Mouse (Mus musculus) kidney, embryonic 14.5 days (tissue): ENCODE data around the gene Havcr2. TPM values are rescaled to one million over a fixed set of nuclear protein-coding genes. Genes with fewer than 3 reads are reported as not detected.
A peak's percentile ranks its signal among the peaks of the same experiment; 100 is the strongest.
"Not testable (repeated sequence)": the region's sequence is repeated elsewhere in the genome, so short reads cannot be mapped to it uniquely, and the experiment has no call there.

ENCODE experiments used
- ATAC-seq: fragments of 200-750 bp; cut with Nextera tagmentation; 2 replicates; pipeline ENCODE4 v1.8.0; 2017; ENCODE audit warnings: moderate number of reproducible peaks, mild to moderate bottlenecking, moderate TSS enrichment, moderate library complexity; ENCODE audit not compliant: low FRiP score, low TSS enrichment
- H3K27ac ChIP-seq: fragments of 300-500 bp; sonication (generic); 2 replicates; pipeline ENCODE4 v1.5.1; 2014; ENCODE audit warnings: low read depth, mild to moderate bottlenecking, low read length, moderate library complexity, mixed read lengths
- H3K27me3 ChIP-seq: fragments of 300-500 bp; sonication (generic); 2 replicates; pipeline ENCODE4 v1.6.1; 2014; ENCODE audit warnings: mild to moderate bottlenecking, low read length; ENCODE audit not compliant: control insufficient read depth, insufficient read depth
- H3K36me3 ChIP-seq: fragments of 300-500 bp; sonication (generic); 2 replicates; pipeline ENCODE4 v1.6.1; 2014; ENCODE audit warnings: low read length, mixed read lengths; ENCODE audit not compliant: control insufficient read depth, insufficient read depth
- H3K4me1 ChIP-seq: fragments of 300-500 bp; sonication (generic); 2 replicates; pipeline ENCODE4 v1.6.1; 2014; ENCODE audit warnings: low read length, mixed read lengths; ENCODE audit not compliant: control insufficient read depth, insufficient read depth
- H3K4me2 ChIP-seq: fragments of 300-500 bp; sonication (generic); replicated peaks from 2 replicates; pipeline ENCODE4 v1.6.1; 2014; ENCODE audit warnings: low read depth, mild to moderate bottlenecking, low read length
- H3K4me3 ChIP-seq: fragments of 300-500 bp; sonication (generic); 2 replicates; pipeline ENCODE4 v1.5.1; 2014; ENCODE audit warnings: mild to moderate bottlenecking, low read length
- H3K9ac ChIP-seq: fragments of 300-500 bp; sonication (generic); 2 replicates; pipeline ENCODE4 v1.6.1; 2014; ENCODE audit warnings: low read depth, mild to moderate bottlenecking, low read length, moderate library complexity
- H3K9me3 ChIP-seq: fragments of 300-500 bp; sonication (generic); 2 replicates; pipeline ENCODE4 v1.6.1; 2016; ENCODE audit warnings: low read length; ENCODE audit not compliant: control insufficient read depth
- WGBS: fragments of 180-500 bp; shearing (Covaris S2); extraction: QIAGEN DNeasy Blood & Tissue Kit; methylation state at CpG from one replicate; pipeline ENCODE4 v1.1.7; 2014; 5-methylcytosine and 5-hydroxymethylcytosine counted together
- polyA plus RNA-seq: library from polyadenylated mRNA; unstranded; fragments of >200 nt; fragmentation: Nextera tagmentation; extraction: Ambion mirVana; gene quantifications from 2 replicates; pipeline ENCODE4 v1.2.1, GENCODE M21; 2014

Gene Havcr2
- polyA plus RNA-seq: 0.16 TPM in 1 of 2 replicates, not detected in the other

DNA sequence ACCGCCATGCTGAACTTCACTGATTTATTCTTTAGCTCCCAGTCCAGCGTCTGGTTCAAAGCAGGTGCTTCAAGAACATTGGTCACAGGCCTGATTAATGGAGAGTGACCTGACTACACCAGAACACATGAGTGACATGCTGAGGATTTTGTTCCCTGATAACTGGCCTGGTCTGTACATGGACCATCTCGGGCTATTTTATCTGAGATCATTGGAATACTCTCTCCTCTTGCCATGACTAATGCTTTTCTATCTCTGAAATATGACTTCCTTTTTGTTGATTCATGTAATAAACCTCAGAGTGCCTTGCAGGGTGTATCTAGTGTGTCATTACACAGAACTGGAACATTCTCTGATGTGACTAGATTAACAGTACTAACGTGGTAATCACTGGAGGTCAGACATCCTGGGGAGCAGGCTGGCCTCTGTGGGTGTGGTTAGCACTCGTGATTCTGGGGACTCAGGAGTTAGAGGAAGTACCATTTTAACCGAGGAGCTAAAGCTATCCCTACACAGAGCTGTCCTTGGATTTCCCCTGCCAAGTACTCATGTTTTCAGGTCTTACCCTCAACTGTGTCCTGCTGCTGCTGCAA lies at the start of gene Havcr2:
Havcr2 (plus strand) TSS at position 483 of the 593 bp plus-strand sequence.
- Histone ChIP-seq H3K9me3 (no peaks in the 10 kb centered on the region), H3K9ac (no peak within 1 kb of the TSS), H3K36me3 (no peaks in the 10 kb centered on the region), H3K4me2 (no peak within 1 kb of the TSS), H3K4me1 (no peaks in the 10 kb centered on the region), H3K27ac (no peak within 1 kb of the TSS), H3K27me3 (no peaks in the 10 kb centered on the region), H3K4me3 (no peak within 1 kb of the TSS)
- no peak for ATAC-seq
- 68% methylated on average over 6 of the region's 6 CpGs for WGBS

- 75% methylated on average over 16 of the region's 16 CpGs for WGBS
- Histone ChIP-seq H3K4me1 (no peaks in the 10 kb centered on the region), H3K4me2 (no peak overlapping the region), H3K9ac (no peak overlapping the region), H3K36me3 (no peaks in the 10 kb centered on the region), H3K9me3 (no peaks in the 10 kb centered on the region), H3K27me3 (no peaks in the 10 kb centered on the region), H3K4me3 (no peak overlapping the region), H3K27ac (no peak overlapping the region)
- no peak for ATAC-seq
Observed at GRCm38 (mm10) chr11:46404986-46405385, 49.7 kb upstream of the Havcr2 start.

- Histone ChIP-seq H3K36me3 (no peaks in the 10 kb centered on the region), H3K4me3 (no peak overlapping the region), H3K27ac (no peak overlapping the region), H3K4me2 (no peak overlapping the region), H3K9me3 (no peaks in the 10 kb centered on the region), H3K9ac (no peak overlapping the region), H3K4me1 (no peaks in the 10 kb centered on the region), H3K27me3 (no peaks in the 10 kb centered on the region)
- ATAC-seq: no peak
- 43% methylated on average over 10 of the region's 10 CpGs for WGBS
Observed at GRCm38 (mm10) chr11:46406721-46407120, 48.0 kb upstream of the Havcr2 start.

DNA sequence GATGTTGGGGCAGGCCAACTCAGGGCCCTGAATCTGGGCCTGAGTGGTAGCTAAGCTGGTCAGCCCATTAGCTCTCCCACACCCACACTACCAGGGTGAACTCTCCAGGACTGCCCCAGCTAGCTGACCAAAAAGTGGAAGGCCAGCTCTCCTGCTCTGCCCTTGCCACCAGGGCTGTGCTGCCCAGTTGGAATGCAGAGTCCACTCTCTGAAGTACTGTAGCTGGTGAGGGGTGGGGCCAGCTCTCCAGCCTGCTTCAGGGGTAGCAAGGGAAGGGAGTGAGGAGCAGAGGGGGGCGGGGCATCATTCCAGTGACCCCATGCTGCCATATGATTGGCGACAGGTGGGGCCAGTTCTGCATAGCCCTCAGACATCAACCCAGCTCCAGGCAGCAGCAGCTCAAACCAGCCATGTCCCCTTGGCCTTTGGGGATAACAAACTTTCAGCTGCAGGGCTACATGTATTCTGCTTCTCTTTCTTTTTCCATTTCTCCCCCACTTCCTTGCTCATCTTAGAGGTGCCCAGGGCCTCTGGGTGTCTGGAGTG lies 44.6 kb upstream of the Havcr2 start:
- H3K9ac ChIP-seq: no peak overlapping the region
- no peak overlapping the region for H3K4me3 ChIP-seq
- H3K27ac ChIP-seq: no peak overlapping the region
- H3K27me3 ChIP-seq: no peaks in the 10 kb centered on the region
- H3K36me3 ChIP-seq: no peaks in the 10 kb centered on the region
- H3K9me3 ChIP-seq: no peaks in the 10 kb centered on the region
- H3K4me2 ChIP-seq: no peak overlapping the region
- H3K4me1 ChIP-seq: no peaks in the 10 kb centered on the region
- 42% methylated on average over 2 of the region's 2 CpGs for WGBS
- peak; percentile 32; the same call in 1 of the 2 replicates for ATAC-seq

- Histone ChIP-seq H3K9ac (no peak overlapping the region), H3K27ac (no peak overlapping the region), H3K4me1 (0 out of 2 replicates have a peak, but pooled peaks cover 2% of the 10 kb centered on the region), H3K36me3 (no peaks in the 10 kb centered on the region), H3K9me3 (no peaks in the 10 kb centered on the region), H3K4me2 (no peak overlapping the region), H3K4me3 (no peak overlapping the region), H3K27me3 (no peaks in the 10 kb centered on the region)
- WGBS: 51% methylated on average over 1 of the region's 1 CpGs
- ATAC-seq: no peak
Observed at GRCm38 (mm10) chr11:46418438-46418837, 36.3 kb upstream of the Havcr2 start.

- H3K4me3 ChIP-seq: no peak overlapping the region
- H3K9ac ChIP-seq: no peak overlapping the region
- no peak for ATAC-seq
- 0 out of 2 replicates have a peak, but pooled peaks cover 2% of the 10 kb centered on the region for H3K4me1 ChIP-seq
- no peaks in the 10 kb centered on the region for H3K9me3 ChIP-seq
- 83% methylated on average over 5 of the region's 5 CpGs for WGBS
- no peak overlapping the region for H3K4me2 ChIP-seq
- H3K27me3 ChIP-seq: no peaks in the 10 kb centered on the region
- no peak overlapping the region for H3K27ac ChIP-seq
- H3K36me3 ChIP-seq: no peaks in the 10 kb centered on the region
Observed at GRCm38 (mm10) chr11:46418860-46419259, 35.9 kb upstream of the Havcr2 start.

GRCm38 (mm10) chr11:46421086-46421888 lies 33.4 kb upstream of the Havcr2 start:
- no peaks in the 10 kb centered on the region for H3K36me3 ChIP-seq
- 0 out of 2 replicates have a peak, but pooled peaks cover 2% of the 10 kb centered on the region for H3K4me1 ChIP-seq
- H3K27me3 ChIP-seq: no peaks in the 10 kb centered on the region
- H3K9me3 ChIP-seq: no peaks in the 10 kb centered on the region
- no peak for ATAC-seq
- H3K4me3 ChIP-seq: no peak overlapping the region
- no peak overlapping the region for H3K9ac ChIP-seq
- no peak overlapping the region for H3K4me2 ChIP-seq
- H3K27ac ChIP-seq: no peak overlapping the region
- WGBS: 76% methylated on average over 8 of the region's 8 CpGs

- not testable (repeated sequence) for H3K27ac ChIP-seq, H3K4me2 ChIP-seq, H3K9me3 ChIP-seq, H3K27me3 ChIP-seq, H3K4me3 ChIP-seq, ATAC-seq, H3K4me1 ChIP-seq, H3K9ac ChIP-seq, H3K36me3 ChIP-seq
- WGBS: 46% methylated on average over 4 of the region's 4 CpGs
Observed at GRCm38 (mm10) chr11:46428131-46428530, 26.6 kb upstream of the Havcr2 start.

- Histone ChIP-seq H3K4me2 (no peak overlapping the region), H3K36me3 (no peaks in the 10 kb centered on the region), H3K4me1 (no peaks in the 10 kb centered on the region), H3K27me3 (no peaks in the 10 kb centered on the region), H3K4me3 (no peak overlapping the region), H3K27ac (no peak overlapping the region), H3K9me3 (no peaks in the 10 kb centered on the region), H3K9ac (no peak overlapping the region)
- no peak for ATAC-seq
- 94% methylated on average over 2 of the region's 2 CpGs for WGBS
Observed at GRCm38 (mm10) chr11:46430123-46430522, 24.6 kb upstream of the Havcr2 start.
